Mouse (Mus musculus) adipocyte (in vitro differentiated cells): ENCODE data around the gene Cmip.
A peak's percentile ranks its signal among the peaks of the same experiment; 100 is the strongest.

Experiments used
- DNase-seq: peaks from one replicate; pipeline ENCODE4 v3.0.0-alpha.2; 2016; ENCODE audit warnings: low spot score

The Cmip gene

GRCm38 (mm10) chr8:117467466-117467865 lies 210.6 kb downstream of the Cmip start:
- no peak for DNase-seq

GRCm38 (mm10) chr8:117469431-117470341 lies 212.8 kb downstream of the Cmip start:
- no peak for DNase-seq

GRCm38 (mm10) chr8:117470342-117470781 lies 213.5 kb downstream of the Cmip start:
- DNase-seq = no peak

GRCm38 (mm10) chr8:117471174-117471573 lies 214.3 kb downstream of the Cmip start:
- DNase-seq = peak; percentile 77

- no peak for DNase-seq
Measured at GRCm38 (mm10) chr8:117471655-117472054, 214.8 kb downstream of the Cmip start.

- DNase-seq = no peak
Measured at GRCm38 (mm10) chr8:117472332-117472731, 215.5 kb downstream of the Cmip start.

GRCm38 (mm10) chr8:117474944-117475343 lies 218.1 kb downstream of the Cmip start:
- DNase-seq = peak; percentile 93

- no peak for DNase-seq
Measured at GRCm38 (mm10) chr8:117475819-117476218, 219.0 kb downstream of the Cmip start.

- no peak for DNase-seq
Measured at GRCm38 (mm10) chr8:117478082-117478481, 221.2 kb downstream of the Cmip start.

- DNase-seq = no peak
Measured at GRCm38 (mm10) chr8:117479996-117480395, 223.1 kb downstream of the Cmip start.

- no peak for DNase-seq
Measured at GRCm38 (mm10) chr8:117480516-117480915, 223.7 kb downstream of the Cmip start.

GRCm38 (mm10) chr8:117481830-117482229 lies 225.0 kb downstream of the Cmip start:
- no peak for DNase-seq

GRCm38 (mm10) chr8:117484731-117485130 lies 227.9 kb downstream of the Cmip start:
- no peak for DNase-seq

GRCm38 (mm10) chr8:117485316-117485715 lies 228.5 kb downstream of the Cmip start:
- DNase-seq = peak; percentile 19

- no peak for DNase-seq
Measured at GRCm38 (mm10) chr8:117488246-117489005, 231.6 kb downstream of the Cmip start.

GRCm38 (mm10) chr8:117493543-117493942 lies 236.7 kb downstream of the Cmip start:
- DNase-seq = no peak

- DNase-seq = no peak
Measured at GRCm38 (mm10) chr8:117494874-117495273, 238.0 kb downstream of the Cmip start.

GRCm38 (mm10) chr8:117498179-117498914 lies 241.5 kb downstream of the Cmip start, which contains the start of gene Plcg2:
Gene Plcg2 (plus strand): TSS chr8:117498291.
- DNase-seq = no peak

- DNase-seq = no peak
Measured at GRCm38 (mm10) chr8:117498915-117499540, 242.2 kb downstream of the Cmip start.

GRCm38 (mm10) chr8:117500232-117500823 lies 243.5 kb downstream of the Cmip start:
- DNase-seq = no peak

- DNase-seq = no peak
Measured at GRCm38 (mm10) chr8:117501323-117501722, 244.5 kb downstream of the Cmip start.
